Mouse (Mus musculus) MEL (cell line): ENCODE results near the gene Maco1. TPM values are rescaled to one million over a fixed set of nuclear protein-coding genes. Genes with fewer than 3 reads are reported as not detected.

Experiments used
- DNase-seq: peaks from one replicate; pipeline ENCODE4 v3.0.0; 2011; ENCODE audit warnings: low read depth, low spot score
- H3K27ac ChIP-seq: 2 replicates; pipeline ENCODE4 v1.5.1; 2012; ENCODE audit warnings: low read depth, mild to moderate bottlenecking, control low read depth, low read length, moderate library complexity; ENCODE audit not compliant: control insufficient read depth
- H3K27me3 ChIP-seq, 2 experiments: fragments of 150-350 bp in 1 of 2; sonication (generic) in 1 of 2; 2 replicates each; pipeline ENCODE4 v1.6.1; 2012; ENCODE audit warnings: low read length in 2 of 2, mild to moderate bottlenecking in 2 of 2, improper control_type of control experiment in 1 of 2, moderate library complexity in 1 of 2; ENCODE audit not compliant: insufficient read depth in 2 of 2, control insufficient read depth in 1 of 2
- H3K36me3 ChIP-seq, 2 experiments: 2 replicates each; pipeline ENCODE4 v1.6.1; 2012 to 2014; ENCODE audit warnings: low read length in 2 of 2, improper control_type of control experiment in 1 of 2, inconsistent platforms in 1 of 2, mild to moderate bottlenecking in 1 of 2; ENCODE audit not compliant: insufficient read depth in 2 of 2, control insufficient read depth in 1 of 2
- H3K4me1 ChIP-seq, 2 experiments: fragments of 150-350 bp in 1 of 2; sonication (generic) in 1 of 2; 2 replicates each; pipeline ENCODE4 v1.6.1; 2012; ENCODE audit warnings: low read length in 2 of 2, improper control_type of control experiment in 1 of 2, mild to moderate bottlenecking in 1 of 2; ENCODE audit not compliant: insufficient read depth in 2 of 2, control insufficient read depth in 1 of 2
- H3K4me3 ChIP-seq, 2 experiments: fragments of 150-350 bp in 1 of 2; sonication (generic) in 1 of 2; 2 replicates each; pipeline ENCODE4 v1.5.1; 2012; ENCODE audit warnings: low read depth in 2 of 2, low read length in 2 of 2, mild to moderate bottlenecking in 2 of 2, moderate library complexity in 2 of 2, control low read depth in 1 of 2, improper control_type of control experiment in 1 of 2; ENCODE audit not compliant: control insufficient read depth in 1 of 2, insufficient read depth in 1 of 2
- H3K79me2 ChIP-seq: 2 replicates; pipeline ENCODE4 v1.6.1; 2012; ENCODE audit warnings: mild to moderate bottlenecking, low read length, moderate library complexity; ENCODE audit not compliant: control insufficient read depth, poor library complexity, insufficient read depth
- H3K9ac ChIP-seq: 2 replicates; pipeline ENCODE4 v1.6.1; 2012; ENCODE audit warnings: low read depth, mild to moderate bottlenecking, control low read depth, low read length, moderate library complexity; ENCODE audit not compliant: control insufficient read depth, poor library complexity, severe bottlenecking
- H3K9me3 ChIP-seq: fragments of 150-350 bp; sonication (generic); replicated peaks from 2 replicates; pipeline ENCODE4 v1.6.1; 2012; ENCODE audit warnings: mild to moderate bottlenecking, low read length, improper control_type of control experiment, moderate library complexity; ENCODE audit not compliant: insufficient read depth
- CTCF ChIP-seq, 3 experiments: IDR thresholded peaks in 2 of 3; conservative IDR thresholded peaks in 1 of 3; 2 replicates each; pipeline ENCODE4 v1.5.1; 2011 to 2012; ENCODE audit warnings: low read length in 3 of 3, low read depth in 2 of 3, mild to moderate bottlenecking in 2 of 3, improper control_type of control experiment in 1 of 3, inconsistent platforms in 1 of 3, mixed read lengths in 1 of 3, moderate library complexity in 1 of 3; ENCODE audit not compliant: control insufficient read depth in 1 of 3, insufficient read depth in 1 of 3, poor library complexity in 1 of 3, severe bottlenecking in 1 of 3
- ELF1 ChIP-seq: IDR thresholded peaks from 2 replicates; pipeline ENCODE4 v1.6.1; 2014; ENCODE audit warnings: low read depth, mild to moderate bottlenecking, inconsistent platforms, low read length, improper control_type of control experiment, moderate library complexity
- EP300 ChIP-seq, 2 experiments: IDR thresholded peaks; 2 replicates each; pipeline ENCODE4 v1.6.1; 2011; ENCODE audit warnings: improper control_type of control experiment in 2 of 2, low read length in 2 of 2, low read depth in 1 of 2, mild to moderate bottlenecking in 1 of 2
- ETS1 ChIP-seq: IDR thresholded peaks from 2 replicates; pipeline ENCODE4 v1.6.1; 2012; ENCODE audit warnings: low read depth, mild to moderate bottlenecking, inconsistent platforms, low read length, improper control_type of control experiment, moderate library complexity
- KAT2A ChIP-seq: conservative IDR thresholded peaks from 2 replicates; pipeline ENCODE4 v1.6.1; 2012; ENCODE audit warnings: low read depth, low read length, improper control_type of control experiment, inconsistent platforms
- MAX ChIP-seq: IDR thresholded peaks from 2 replicates; pipeline ENCODE4 v1.6.1; 2011; ENCODE audit warnings: low read length, improper control_type of control experiment
- MAZ ChIP-seq: IDR thresholded peaks from 2 replicates; pipeline ENCODE4 v1.6.1; 2012; ENCODE audit warnings: low read depth, mild to moderate bottlenecking, inconsistent platforms, low read length, improper control_type of control experiment
- MEF2A ChIP-seq: IDR thresholded peaks from 2 replicates; pipeline ENCODE4 v1.6.1; 2014; ENCODE audit warnings: low read depth, mild to moderate bottlenecking, inconsistent platforms, low read length, improper control_type of control experiment; ENCODE audit not compliant: poor library complexity, insufficient replicate concordance, severe bottlenecking; ENCODE audit errors: extremely low read depth
- MYB ChIP-seq: IDR thresholded peaks from 2 replicates; pipeline ENCODE4 v1.6.1; 2011; ENCODE audit warnings: mild to moderate bottlenecking, low read depth, low read length, improper control_type of control experiment
- NELFE ChIP-seq: IDR thresholded peaks from 2 replicates; pipeline ENCODE4 v1.6.1; 2011; ENCODE audit warnings: low read depth, low read length, improper control_type of control experiment
- POLR2A ChIP-seq, 2 experiments: IDR thresholded peaks; 2 replicates each; pipeline ENCODE4 v1.6.1; 2011 to 2012; ENCODE audit warnings: low read length in 2 of 2, mild to moderate bottlenecking in 2 of 2, control low read depth in 1 of 2, improper control_type of control experiment in 1 of 2, low read depth in 1 of 2, moderate library complexity in 1 of 2; ENCODE audit not compliant: control insufficient read depth in 1 of 2, insufficient read depth in 1 of 2, poor library complexity in 1 of 2
- POLR2AphosphoS2 ChIP-seq: IDR thresholded peaks from 2 replicates; pipeline ENCODE4 v1.6.1; 2011; ENCODE audit warnings: low read length, improper control_type of control experiment
- POLR2AphosphoS5 ChIP-seq: IDR thresholded peaks from 2 replicates; pipeline ENCODE4 v1.6.1; 2012; ENCODE audit warnings: low read depth, borderline replicate concordance, mild to moderate bottlenecking, inconsistent platforms, low read length, moderate library complexity, mixed read lengths
- RCOR1 ChIP-seq: IDR thresholded peaks from 2 replicates; pipeline ENCODE4 v1.6.1; 2012; ENCODE audit warnings: low read depth, mild to moderate bottlenecking, inconsistent platforms, low read length, improper control_type of control experiment
- SMC3 ChIP-seq: IDR thresholded peaks from 2 replicates; pipeline ENCODE4 v1.6.1; 2011; ENCODE audit warnings: low read depth, low read length, improper control_type of control experiment
- TAL1 ChIP-seq: IDR thresholded peaks from 2 replicates; pipeline ENCODE4 v1.6.1; 2012; ENCODE audit warnings: mild to moderate bottlenecking, inconsistent platforms, low read length, moderate library complexity, mixed read lengths
- TCF12 ChIP-seq: IDR thresholded peaks from 2 replicates; pipeline ENCODE4 v1.6.1; 2014; ENCODE audit warnings: low read depth, mild to moderate bottlenecking, inconsistent platforms, low read length, improper control_type of control experiment, moderate library complexity
- USF1 ChIP-seq: IDR thresholded peaks from 2 replicates; pipeline ENCODE4 v1.6.1; 2014; ENCODE audit warnings: low read depth, mild to moderate bottlenecking, inconsistent platforms, low read length, improper control_type of control experiment, moderate library complexity
- USF2 ChIP-seq, 2 experiments: IDR thresholded peaks; 2 replicates each; pipeline ENCODE4 v1.6.1; 2011 to 2012; ENCODE audit warnings: improper control_type of control experiment in 2 of 2, low read length in 2 of 2, borderline replicate concordance in 1 of 2, inconsistent platforms in 1 of 2, low read depth in 1 of 2, mild to moderate bottlenecking in 1 of 2; ENCODE audit not compliant: insufficient read depth in 1 of 2
- ZC3H11A ChIP-seq: IDR thresholded peaks from 2 replicates; pipeline ENCODE4 v1.6.1; 2012; ENCODE audit warnings: low read depth, mild to moderate bottlenecking, inconsistent platforms, low read length, improper control_type of control experiment
- ZKSCAN1 ChIP-seq: IDR thresholded peaks from 2 replicates; pipeline ENCODE4 v1.6.1; 2012; ENCODE audit warnings: low read depth, mild to moderate bottlenecking, inconsistent platforms, low read length, improper control_type of control experiment, moderate library complexity
- ZNF384 ChIP-seq: IDR thresholded peaks from 2 replicates; pipeline ENCODE4 v1.6.1; 2012; ENCODE audit warnings: low read depth, mild to moderate bottlenecking, inconsistent platforms, low read length, improper control_type of control experiment
- polyA plus RNA-seq, 2 experiments: library from polyadenylated mRNA; stranded (reverse) in 1 of 2; unstranded in 1 of 2; fragments of >175 nt in 1 of 2; fragments of >200 nt in 1 of 2; gene quantifications; 2 replicates each; pipeline versions ENCODE4 v1.2.1 to v1.2.4; 2012; ENCODE audit warnings: low replicate concordance in 2 of 2, low read depth in 1 of 2; ENCODE audit not compliant: insufficient read length in 2 of 2, insufficient read depth in 1 of 2, missing spikeins in 1 of 2
- total RNA-seq: library from RNA; depleted of rRNA; stranded (reverse); fragments of 300-350 nt; gene quantifications from 2 replicates; pipeline ENCODE4 v1.2.3, GENCODE M21; 2012

Maco1 gene
- total and polyA plus RNA-seq, 3 experiments: 22.2 to 35.9 TPM; not detected in 1

DNA sequence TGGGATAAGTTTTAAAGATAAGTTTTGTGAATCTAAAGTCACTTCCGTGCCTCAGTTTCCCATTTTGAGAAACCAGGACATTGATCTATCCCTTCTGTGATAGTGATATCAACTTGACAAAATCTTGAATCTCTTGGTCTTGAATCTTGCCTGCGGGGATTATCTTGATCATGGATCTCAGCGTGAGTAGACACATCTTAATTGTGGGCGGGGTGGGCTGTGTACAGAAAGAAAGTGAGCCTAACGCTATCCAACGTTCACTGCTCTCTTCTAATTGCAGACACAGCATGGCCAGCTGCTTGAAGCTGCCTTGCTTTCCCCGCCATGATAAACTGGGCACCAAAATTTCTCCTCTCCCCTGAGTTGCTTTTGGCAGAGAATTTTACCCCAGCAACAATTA is 9.9 kb upstream of the Maco1 start:
- Histone ChIP-seq H3K4me3 (no peak overlapping the region), H3K27ac (no peak overlapping the region), H3K27me3 (no peaks in the 10 kb centered on the region)
- TF ChIP-seq ELF1 (no peak), MAZ (no peak), USF2 (IDR thresholded peaks at IDR 0.05; ENCODE audit: borderline replicate concordance in 1 of 2, insufficient read depth in 1 of 2, low read depth in 1 of 2, low read length in 2 of 2) (no peak), MEF2A (no peak), SMC3 (no peak), KAT2A (no peak), MYB (no peak), USF1 (no peak), ZKSCAN1 (no peak), NELFE (no peak)
- TF ChIP-seq, all 39 proteins: peak for 0
- no peak overlapping the region; the same call in 1 of the 2 replicates for H3K9ac ChIP-seq
- H3K79me2 ChIP-seq: no peaks in the 10 kb centered on the region
- H3K9me3 ChIP-seq: no peaks in the 10 kb centered on the region
- H3K4me1 ChIP-seq: peaks cover 9 to 25% of the 10 kb centered on the region in 2 experiments
- no peak for DNase-seq
- H3K36me3 ChIP-seq: peaks cover 0 to 20% of the 10 kb centered on the region in 2 experiments; a peak in 2 of 4 replicates

DNA sequence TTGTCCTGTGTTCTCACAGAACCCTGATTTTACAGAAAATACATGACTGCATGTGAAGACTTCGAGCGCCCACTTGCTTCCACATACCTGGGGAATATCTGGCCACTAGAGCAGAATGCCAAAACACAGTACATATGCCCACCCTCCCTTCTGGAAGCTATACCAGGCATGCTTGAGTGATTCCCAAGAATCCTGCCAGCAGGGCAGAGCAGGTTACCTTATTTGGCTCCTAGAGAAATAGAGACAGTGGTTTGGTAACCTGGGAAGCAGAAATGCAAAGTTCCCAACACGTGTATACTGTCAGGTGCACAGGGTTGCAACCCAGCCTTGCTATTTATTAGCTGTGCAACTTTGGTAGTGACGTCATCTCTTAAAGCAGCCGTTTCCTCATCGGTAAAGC is 8.7 kb upstream of the Maco1 start:
- no peak for TF ChIP-seq RCOR1
- no peak for TF ChIP-seq MAX
- TF ChIP-seq ZKSCAN1: no peak
- no peak for TF ChIP-seq NELFE
- no peak for TF ChIP-seq POLR2AphosphoS2
- no peak for TF ChIP-seq ZNF384
- TF ChIP-seq TAL1: no peak
- no peak for TF ChIP-seq USF2 (IDR thresholded peaks at IDR 0.05; ENCODE audit: borderline replicate concordance in 1 of 2, insufficient read depth in 1 of 2, low read depth in 1 of 2, low read length in 2 of 2)
- TF ChIP-seq POLR2A (IDR thresholded peaks at IDR 0.05; ENCODE audit: control insufficient read depth in 1 of 2, insufficient read depth in 1 of 2, low read depth in 1 of 2, low read length in 2 of 2, poor library complexity in 1 of 2): no peak
- no peak for TF ChIP-seq CTCF (IDR thresholded peaks at IDR 0.05 in 2 of 3, conservative IDR thresholded peaks at IDR 0.05 in 1 of 3; ENCODE audit: control insufficient read depth in 1 of 3, insufficient read depth in 1 of 3, low read depth in 2 of 3, low read length in 3 of 3, poor library complexity in 1 of 3, severe bottlenecking in 1 of 3)
- TF ChIP-seq POLR2AphosphoS5: no peak
- no peak for TF ChIP-seq EP300 (IDR thresholded peaks at IDR 0.05; ENCODE audit: low read depth in 1 of 2, low read length in 2 of 2)
- TF ChIP-seq ELF1: no peak
- no peak for TF ChIP-seq ETS1
- TF ChIP-seq ZC3H11A: no peak
- TF ChIP-seq TCF12: no peak
- no peak overlapping the region for H3K27ac ChIP-seq
- H3K9ac ChIP-seq: no peak overlapping the region
- H3K27me3 ChIP-seq: no peaks in the 10 kb centered on the region
- peaks cover 0 to 16% of the 10 kb centered on the region in 2 experiments; a peak in 2 of 4 replicates for H3K36me3 ChIP-seq
- H3K79me2 ChIP-seq: no peaks in the 10 kb centered on the region
- DNase-seq: no peak
- no peak overlapping the region for H3K4me3 ChIP-seq
- H3K9me3 ChIP-seq: no peaks in the 10 kb centered on the region
- peaks cover 6 to 23% of the 10 kb centered on the region in 2 experiments; a peak in 3 of 4 replicates for H3K4me1 ChIP-seq
